In genomic region chr19:40561521-40561920, GRCm38 (mm10) we compare ENCODE assay signal across 9 mouse cellular contexts. TPM values are rescaled to one million over a fixed set of nuclear protein-coding genes. Genes with fewer than 3 reads are reported as not detected.
DNase-seq lines count a peak whose midpoint lies in the region; ATAC-seq and TF ChIP-seq lines count a peak whose summit lies in the region.
"Not testable (repeated sequence)": the region's sequence is repeated elsewhere in the genome, so short reads cannot be mapped to it uniquely, and the experiment has no call there.
"Had no signal": no experiment of that assay in that cellular context is flagged by ENCODE, and none has a peak within 500 bp of the region (broad histone marks: within the 10 kb centered on the region; RNA-seq: fewer than 3 reads in every experiment).

No protein-coding gene starts in this region.

- WGBS in forebrain, embryonic 11.5 days = 66% methylated on average over 12 of the region's 31 CpGs
- 56% methylated on average over 6 of the region's 31 CpGs for WGBS in heart, postnatal 0 days
- 82% methylated on average over 13 of the region's 31 CpGs for WGBS in liver, embryonic 14.5 days (ENCODE audit: insufficient replicate concordance)
- 75% methylated on average over 12 of the region's 31 CpGs for WGBS in midbrain, embryonic 15.5 days

- H3K27me3 ChIP-seq in forebrain, embryonic 11.5 days (ENCODE audit: control insufficient read depth, insufficient read depth, low read length); heart, postnatal 0 days (ENCODE audit: control insufficient read depth, insufficient read depth, low read length); liver, embryonic 14.5 days (ENCODE audit: control insufficient read depth, insufficient read depth, low read length); midbrain, embryonic 15.5 days (replicated peaks); testis, adult 2 months (ENCODE audit: control insufficient read depth, insufficient read depth, low read length): not testable (repeated sequence)

- not testable (repeated sequence) for H3K4me1 ChIP-seq in forebrain, embryonic 11.5 days (replicated peaks; ENCODE audit: control insufficient read depth, insufficient read depth, low read length); liver, embryonic 14.5 days (replicated peaks; ENCODE audit: control insufficient read depth in 2 of 2, insufficient read depth in 2 of 2, low read length in 1 of 2); midbrain, embryonic 15.5 days; testis, adult 2 months (ENCODE audit: control insufficient read depth, insufficient read depth, low read length)
- peaks cover 12% of the 10 kb centered on the region for H3K4me1 ChIP-seq in heart, postnatal 0 days (ENCODE audit: control insufficient read depth, insufficient read depth)

- TF ChIP-seq CTCF in heart, postnatal 0 days (IDR thresholded peaks at IDR 0.05; ENCODE audit: low read depth); liver, embryonic 14.5 days (IDR thresholded peaks at IDR 0.05; ENCODE audit: low read depth); testis, adult 2 months (IDR thresholded peaks at IDR 0.05; ENCODE audit: control insufficient read depth, insufficient read depth, insufficient replicate concordance, low read depth, low read length): not testable (repeated sequence)

- H3K27ac ChIP-seq in forebrain, embryonic 11.5 days (ENCODE audit: low read depth, low read length); heart, postnatal 0 days (ENCODE audit: low read depth); liver, embryonic 14.5 days; midbrain, embryonic 15.5 days; testis, adult 2 months (ENCODE audit: control insufficient read depth, insufficient read depth, low read depth, low read length): not testable (repeated sequence)

- H3K4me3 ChIP-seq in forebrain, embryonic 11.5 days (ENCODE audit: low read depth, low read length); heart, postnatal 0 days (ENCODE audit: low read depth, low read length); liver, embryonic 14.5 days (ENCODE audit: insufficient read depth in 1 of 2, low read depth in 2 of 2, low read length in 2 of 2); midbrain, embryonic 15.5 days: not testable (repeated sequence)
- H3K4me3 ChIP-seq in testis, adult 2 months (ENCODE audit: control insufficient read depth, low read depth, low read length) = peak overlapping the region; percentile 11

- ATAC-seq in forebrain, embryonic 11.5 days (replicated peaks; ENCODE audit: low FRiP score) = peak; percentile 79
- ATAC-seq in frontal cortex, adult (ENCODE audit: low TSS enrichment) = 0 out of 2 replicates have a peak, but pooled peaks have one; percentile 64
- ATAC-seq in heart, postnatal 0 days (ENCODE audit: insufficient read depth, low read depth) = peak; percentile 60
- ATAC-seq in liver, embryonic 14.5 days (ENCODE audit: insufficient read depth) = 0 out of 2 replicates have a peak, but pooled peaks have one; percentile 53
- ATAC-seq in megakaryocyte, adult 5-6 weeks (ENCODE audit: poor library complexity, severe bottlenecking) = peak; percentile 81
- peak; percentile 67; the same call in 1 of the 2 replicates for ATAC-seq in midbrain, embryonic 15.5 days (replicated peaks)

- not testable (repeated sequence) for TF ChIP-seq EP300 in heart, postnatal 0 days (IDR thresholded peaks at IDR 0.05; ENCODE audit: low read depth); liver, embryonic 14.5 days (IDR thresholded peaks at IDR 0.05; ENCODE audit: low read depth)

- TF ChIP-seq POLR2A in testis, adult 2 months (IDR thresholded peaks at IDR 0.05; ENCODE audit: control insufficient read depth, low read depth, low read length) = not testable (repeated sequence)

- H3K36me3 ChIP-seq in forebrain, embryonic 11.5 days (ENCODE audit: control insufficient read depth, insufficient read depth, low read length) = peaks cover 16% of the 10 kb centered on the region
- H3K36me3 ChIP-seq in heart, postnatal 0 days (replicated peaks; ENCODE audit: control insufficient read depth, insufficient read depth, low read length) = peaks cover 44% of the 10 kb centered on the region
- H3K36me3 ChIP-seq in liver, embryonic 14.5 days (replicated peaks; ENCODE audit: control insufficient read depth, insufficient read depth, low read depth) = peaks cover 29% of the 10 kb centered on the region
- H3K36me3 ChIP-seq in midbrain, embryonic 15.5 days (replicated peaks) = peaks cover 56% of the 10 kb centered on the region
- H3K36me3 ChIP-seq in testis, adult 2 months (ENCODE audit: control insufficient read depth, insufficient read depth, low read length) = not testable (repeated sequence)

- peak; percentile 62 for DNase-seq in R1 (ENCODE audit: low read depth, low spot score)
- not testable (repeated sequence) for DNase-seq in forebrain, embryonic 11.5 days (ENCODE audit: low spot score); heart, postnatal 0 days (ENCODE audit: low spot score); liver, embryonic 14.5 days (ENCODE audit: low read depth in 3 of 3, low spot score in 3 of 3)

- not testable (repeated sequence) for H3K9me3 ChIP-seq in forebrain, embryonic 11.5 days (ENCODE audit: control insufficient read depth, low read length); heart, postnatal 0 days (replicated peaks; ENCODE audit: control insufficient read depth, low read length); liver, embryonic 14.5 days (ENCODE audit: control insufficient read depth, low read length); midbrain, embryonic 15.5 days

- H3K4me2 ChIP-seq in forebrain, embryonic 11.5 days (ENCODE audit: low read depth, low read length, severe bottlenecking); liver, embryonic 14.5 days (ENCODE audit: low read depth); midbrain, embryonic 15.5 days: not testable (repeated sequence)
- H3K4me2 ChIP-seq in heart, postnatal 0 days (ENCODE audit: low read depth, low read length) = 0 out of 2 replicates have a peak overlapping the region, but pooled peaks have one; percentile 15

- not testable (repeated sequence) for H3K9ac ChIP-seq in forebrain, embryonic 11.5 days (ENCODE audit: low read length); heart, postnatal 0 days (replicated peaks; ENCODE audit: low read depth, low read length); liver, embryonic 14.5 days (replicated peaks); midbrain, embryonic 15.5 days

RNA-seq across cellular contexts. Expression of gene Aldh18a1, which starts 26.7 kb away (rescaled TPM):
- 109 and 112 TPM in 2 replicates for polyA plus RNA-seq in forebrain, embryonic 11.5 days (2014; fragmentation: Nextera tagmentation; extraction: Ambion mirVana)
- 41.3 and 42.8 TPM in 2 replicates for total RNA-seq in heart, postnatal 0 days (2014; rRNA removed; ENCODE audit: low replicate concordance)
- 20.6 and 20.9 TPM in 2 replicates for polyA plus RNA-seq in heart, postnatal 0 days (2015; fragmentation: Nextera tagmentation; extraction: Ambion mirVana)
- 20.5 and 26.7 TPM in 2 replicates for polyA plus RNA-seq in liver, embryonic 14.5 days (2012; rRNA removed)
- 25.6 and 30.8 TPM in 2 replicates for polyA plus RNA-seq in liver, embryonic 14.5 days (2014; fragmentation: Nextera tagmentation; extraction: Ambion mirVana)
- total RNA-seq in megakaryocyte, adult 5-6 weeks (2015) = 8.3 and 10.5 TPM in 2 replicates
- total RNA-seq in megakaryocyte, adult 5-6 weeks (2017) = 6.5 and 7.6 TPM in 2 replicates
- 60.5 and 63.8 TPM in 2 replicates for polyA plus RNA-seq in midbrain, embryonic 15.5 days (2015; fragmentation: Nextera tagmentation; extraction: Ambion mirVana)
- polyA plus RNA-seq in testis, adult 2 months (2012; rRNA removed) = 4.3 and 4.8 TPM in 2 replicates

RNA-seq across cellular contexts. Expression of gene Sorbs1, which starts 47.9 kb away (rescaled TPM):
- 62.3 and 66.0 TPM in 2 replicates for polyA plus RNA-seq in forebrain, embryonic 11.5 days (2014; fragmentation: Nextera tagmentation; extraction: Ambion mirVana)
- 77.7 and 140 TPM in 2 replicates for total RNA-seq in heart, postnatal 0 days (2014; rRNA removed; ENCODE audit: low replicate concordance)
- polyA plus RNA-seq in heart, postnatal 0 days (2015; fragmentation: Nextera tagmentation; extraction: Ambion mirVana) = 153 and 159 TPM in 2 replicates
- polyA plus RNA-seq in liver, embryonic 14.5 days (2012; rRNA removed) = 6.6 and 11.3 TPM in 2 replicates
- 31.0 and 32.5 TPM in 2 replicates for polyA plus RNA-seq in liver, embryonic 14.5 days (2014; fragmentation: Nextera tagmentation; extraction: Ambion mirVana)
- 1.7 and 2.1 TPM in 2 replicates for total RNA-seq in megakaryocyte, adult 5-6 weeks (2015)
- total RNA-seq in megakaryocyte, adult 5-6 weeks (2017) = 2.5 and 5.2 TPM in 2 replicates
- 93.9 and 94.3 TPM in 2 replicates for polyA plus RNA-seq in midbrain, embryonic 15.5 days (2015; fragmentation: Nextera tagmentation; extraction: Ambion mirVana)
- polyA plus RNA-seq in testis, adult 2 months (2012; rRNA removed) = 12.9 and 13.0 TPM in 2 replicates

RNA-seq across cellular contexts. Expression of gene Tctn3, which starts 50.5 kb away (rescaled TPM):
- polyA plus RNA-seq in forebrain, embryonic 11.5 days (2014; fragmentation: Nextera tagmentation; extraction: Ambion mirVana) = 15.1 and 16.6 TPM in 2 replicates
- total RNA-seq in heart, postnatal 0 days (2014; rRNA removed; ENCODE audit: low replicate concordance) = 10.7 and 16.2 TPM in 2 replicates
- 6.7 and 7.0 TPM in 2 replicates for polyA plus RNA-seq in heart, postnatal 0 days (2015; fragmentation: Nextera tagmentation; extraction: Ambion mirVana)
- 1.4 and 1.5 TPM in 2 replicates for polyA plus RNA-seq in liver, embryonic 14.5 days (2012; rRNA removed)
- polyA plus RNA-seq in liver, embryonic 14.5 days (2014; fragmentation: Nextera tagmentation; extraction: Ambion mirVana) = 1.5 and 2.1 TPM in 2 replicates
- total RNA-seq in megakaryocyte, adult 5-6 weeks (2015) = 2.5 and 5.8 TPM in 2 replicates
- 1.6 and 3.2 TPM in 2 replicates for total RNA-seq in megakaryocyte, adult 5-6 weeks (2017)
- 15.5 and 15.6 TPM in 2 replicates for polyA plus RNA-seq in midbrain, embryonic 15.5 days (2015; fragmentation: Nextera tagmentation; extraction: Ambion mirVana)
- polyA plus RNA-seq in testis, adult 2 months (2012; rRNA removed) = 24.0 and 27.8 TPM in 2 replicates

RNA-seq across cellular contexts. Expression of gene Entpd1, which starts 50.6 kb away (rescaled TPM):
- 7.8 and 9.3 TPM in 2 replicates for polyA plus RNA-seq in forebrain, embryonic 11.5 days (2014; fragmentation: Nextera tagmentation; extraction: Ambion mirVana)
- 18.5 and 31.7 TPM in 2 replicates for total RNA-seq in heart, postnatal 0 days (2014; rRNA removed; ENCODE audit: low replicate concordance)
- 9.2 and 10.3 TPM in 2 replicates for polyA plus RNA-seq in heart, postnatal 0 days (2015; fragmentation: Nextera tagmentation; extraction: Ambion mirVana)
- 1.5 and 1.6 TPM in 2 replicates for polyA plus RNA-seq in liver, embryonic 14.5 days (2012; rRNA removed)
- polyA plus RNA-seq in liver, embryonic 14.5 days (2014; fragmentation: Nextera tagmentation; extraction: Ambion mirVana) = 2.5 and 2.8 TPM in 2 replicates
- 21.8 and 22.3 TPM in 2 replicates for total RNA-seq in megakaryocyte, adult 5-6 weeks (2015)
- 44.0 and 51.9 TPM in 2 replicates for total RNA-seq in megakaryocyte, adult 5-6 weeks (2017)
- polyA plus RNA-seq in midbrain, embryonic 15.5 days (2015; fragmentation: Nextera tagmentation; extraction: Ambion mirVana) = 8.8 and 9.5 TPM in 2 replicates
- 36.6 and 41.4 TPM in 2 replicates for polyA plus RNA-seq in testis, adult 2 months (2012; rRNA removed)
- polyA plus RNA-seq: G1E had no signal
